Mouse (Mus musculus) liver (tissue): Measurements from ENCODE around the gene Fsip1.
"Not testable (repeated sequence)": the region's sequence is repeated elsewhere in the genome, so short reads cannot be mapped to it uniquely, and the experiment has no call there.

Source experiments
- DNase-seq: peaks from one replicate; pipeline ENCODE4 v3.0.0-alpha.2; 2020; ENCODE audit warnings: mixed read lengths

Gene Fsip1

GRCm38 (mm10) chr2:118168225-118168624 is 88.5 kb downstream of the Fsip1 start:
- no peak for DNase-seq

GRCm38 (mm10) chr2:118167731-118168130 is 89.0 kb downstream of the Fsip1 start:
- no peak for DNase-seq

- no peak for DNase-seq
These were observed 91.1 kb downstream of the Fsip1 start for GRCm38 (mm10) chr2:118165691-118166090.

- no peak for DNase-seq
These were observed 92.6 kb downstream of the Fsip1 start for GRCm38 (mm10) chr2:118164137-118164536.

- DNase-seq, result no peak
These were observed 94.3 kb downstream of the Fsip1 start for GRCm38 (mm10) chr2:118162486-118162885.

GRCm38 (mm10) chr2:118160991-118161390 is 95.8 kb downstream of the Fsip1 start:
- no peak for DNase-seq

- no peak for DNase-seq
These were observed 96.2 kb downstream of the Fsip1 start for GRCm38 (mm10) chr2:118160547-118160946.

- no peak for DNase-seq
These were observed 97.6 kb downstream of the Fsip1 start for GRCm38 (mm10) chr2:118159126-118159525.

- DNase-seq, result no peak
These were observed 98.7 kb downstream of the Fsip1 start for GRCm38 (mm10) chr2:118158095-118158494.

- DNase-seq, result no peak
These were observed 106.8 kb downstream of the Fsip1 start for GRCm38 (mm10) chr2:118149855-118150563.

GRCm38 (mm10) chr2:118148321-118149142 is 108.2 kb downstream of the Fsip1 start:
- no peak for DNase-seq

- DNase-seq, result not testable (repeated sequence)
These were observed 109.0 kb downstream of the Fsip1 start for GRCm38 (mm10) chr2:118147749-118148148.

GRCm38 (mm10) chr2:118141651-118142050 is 115.1 kb downstream of the Fsip1 start:
- no peak for DNase-seq

GRCm38 (mm10) chr2:118139261-118139660 is 117.5 kb downstream of the Fsip1 start:
- no peak for DNase-seq

GRCm38 (mm10) chr2:118137776-118138175 is 119.0 kb downstream of the Fsip1 start:
- no peak for DNase-seq

GRCm38 (mm10) chr2:118137071-118137470 is 119.7 kb downstream of the Fsip1 start:
- DNase-seq, result no peak

- DNase-seq, result no peak
These were observed 128.5 kb downstream of the Fsip1 start for GRCm38 (mm10) chr2:118128313-118128712.

- DNase-seq, result no peak
These were observed 129.1 kb downstream of the Fsip1 start for GRCm38 (mm10) chr2:118127516-118128288.

- DNase-seq, result no peak
These were observed 130.8 kb downstream of the Fsip1 start for GRCm38 (mm10) chr2:118125943-118126470.

GRCm38 (mm10) chr2:118125211-118125939 is 131.4 kb downstream of the Fsip1 start:
- DNase-seq, result no peak

GRCm38 (mm10) chr2:118124437-118124836 is 132.3 kb downstream of the Fsip1 start:
- no peak for DNase-seq

GRCm38 (mm10) chr2:118123743-118124142 is 133.0 kb downstream of the Fsip1 start:
- DNase-seq, result no peak
